Mouse (Mus musculus) spleen, adult 12 weeks (tissue): Measurements from ENCODE around the gene Thap3.
"Not testable (repeated sequence)": the region's sequence is repeated elsewhere in the genome, so short reads cannot be mapped to it uniquely, and the experiment has no call there.

Experiments used
- DNase-seq: peaks from one replicate; pipeline ENCODE4 v3.0.0; 2022; ENCODE audit warnings: low spot score

Gene Thap3

DNA sequence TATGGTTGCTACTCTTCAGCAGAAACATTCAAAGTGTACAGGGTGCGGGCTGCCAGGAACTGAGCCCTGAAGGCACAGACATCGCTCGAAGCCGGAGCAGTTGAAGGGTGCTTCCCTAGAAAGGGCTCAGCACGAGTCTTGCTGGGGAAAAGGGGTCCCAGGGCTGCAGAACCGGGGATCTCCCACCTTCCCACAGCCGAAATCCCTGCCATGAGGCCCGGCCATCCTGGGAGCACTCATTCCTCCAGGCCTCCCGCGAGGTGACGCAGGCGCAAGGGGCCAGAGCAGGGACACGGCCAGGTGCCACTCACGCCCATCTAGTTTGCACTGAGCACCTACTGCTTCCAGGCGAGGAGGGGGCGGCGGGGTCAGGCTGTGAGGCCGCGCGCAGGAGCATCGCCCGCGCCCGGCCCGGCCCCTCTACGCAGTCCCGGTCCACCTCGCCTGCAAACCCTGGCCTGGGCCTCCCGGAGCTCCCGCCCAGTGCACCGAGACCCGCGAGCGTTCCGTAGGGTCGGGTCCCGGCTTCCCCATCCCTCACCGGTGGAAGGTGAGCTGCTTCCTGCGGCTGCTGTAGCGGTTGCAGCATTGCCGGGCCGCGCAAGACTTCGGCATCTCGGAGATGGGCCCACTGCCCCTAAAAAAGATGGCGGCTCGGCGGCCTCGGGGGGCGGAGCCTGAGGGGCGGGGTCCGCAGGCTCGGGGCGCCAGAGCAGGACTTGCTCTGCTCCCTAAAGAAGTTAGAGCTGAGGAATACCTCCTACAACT is at the start of gene Thap3:
Gene Thap3 (minus strand): TSS at position 656 of the 768 bp plus-strand sequence.
- peak; percentile 42 for DNase-seq

DNA sequence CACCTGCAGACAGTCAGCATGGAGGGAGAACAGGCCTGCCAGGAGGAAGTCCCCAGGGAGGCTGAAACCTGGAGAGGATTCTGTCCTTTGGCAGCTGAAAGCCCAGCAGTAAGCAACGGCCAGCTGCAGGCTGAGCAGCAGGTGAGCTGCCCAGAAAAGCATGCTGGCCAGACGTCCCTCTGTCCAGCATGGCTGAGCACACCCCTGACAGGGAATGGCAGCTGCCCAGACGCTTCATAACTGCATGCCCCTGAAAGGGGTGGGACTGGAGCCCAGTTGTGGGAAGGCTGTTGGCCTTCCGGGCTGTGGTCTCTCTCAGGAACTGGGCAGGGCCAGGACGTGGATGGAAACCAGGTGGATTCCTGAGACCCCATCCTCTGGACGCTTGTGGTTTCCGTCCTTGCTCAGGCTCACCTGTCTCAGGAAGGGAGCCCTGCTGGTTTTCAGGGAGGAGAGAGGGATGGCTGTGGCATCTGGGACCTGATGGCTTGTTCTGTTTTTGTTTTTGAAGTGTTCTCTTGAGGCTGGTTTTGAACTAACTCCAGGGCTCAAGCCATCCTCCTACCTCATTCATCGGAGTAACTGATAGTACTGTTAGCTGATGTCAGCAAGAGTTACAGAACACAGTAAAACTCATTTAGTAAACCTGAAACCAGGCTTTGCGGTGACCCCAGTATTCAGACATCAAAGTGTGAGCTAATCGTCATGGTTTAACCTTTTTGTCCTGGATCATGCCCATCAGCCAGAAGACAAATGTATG is 49.6 kb upstream of the Thap3 start, which contains the start of gene Tas1r1:
Gene Tas1r1 (minus strand): TSS at position 344 of the 760 bp plus-strand sequence.
- no peak for DNase-seq

DNA sequence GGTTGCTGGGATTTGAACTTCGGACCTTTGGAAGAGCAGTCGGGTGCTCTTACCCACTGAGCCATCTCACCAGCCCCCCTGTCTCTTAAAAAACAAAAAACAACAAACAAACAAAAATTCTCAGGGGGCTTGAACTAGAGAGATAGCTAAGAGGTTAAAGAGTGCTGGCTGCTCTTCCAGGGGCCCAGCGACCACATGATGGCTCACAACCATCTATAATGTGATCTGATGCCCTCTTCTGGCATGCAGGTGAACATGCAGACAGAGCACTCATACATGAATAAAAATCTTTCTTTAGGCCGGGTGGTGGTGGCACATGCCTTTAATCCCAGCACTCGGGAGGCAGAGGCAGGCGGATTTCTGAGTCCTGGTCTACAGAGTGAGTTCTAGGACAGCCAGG is 47.7 kb upstream of the Thap3 start:
- DNase-seq, result not testable (repeated sequence)

- DNase-seq, result no peak
These were observed 44.1 kb upstream of the Thap3 start for GRCm38 (mm10) chr4:152032922-152033321.

DNA sequence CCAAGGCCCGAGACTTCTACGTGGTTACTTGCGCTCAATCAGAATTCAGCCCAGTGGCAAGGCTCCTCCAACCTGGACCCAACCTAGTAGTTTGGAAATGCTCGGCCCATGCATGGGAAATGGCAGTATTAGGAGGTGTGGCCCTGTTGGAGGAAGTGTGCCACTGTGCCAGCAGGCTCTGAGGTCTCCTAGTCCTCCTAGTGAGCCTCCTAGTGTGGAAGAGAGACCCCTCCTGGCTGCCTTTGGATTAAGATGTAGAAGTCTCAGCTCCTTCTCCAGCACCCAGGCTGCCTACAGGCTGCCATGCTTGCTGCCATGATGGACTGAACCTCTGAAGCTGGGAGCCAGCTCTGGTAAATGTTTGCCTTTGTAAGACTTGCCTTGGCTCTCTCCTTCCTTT is 41.2 kb upstream of the Thap3 start:
- DNase-seq, result no peak

DNA sequence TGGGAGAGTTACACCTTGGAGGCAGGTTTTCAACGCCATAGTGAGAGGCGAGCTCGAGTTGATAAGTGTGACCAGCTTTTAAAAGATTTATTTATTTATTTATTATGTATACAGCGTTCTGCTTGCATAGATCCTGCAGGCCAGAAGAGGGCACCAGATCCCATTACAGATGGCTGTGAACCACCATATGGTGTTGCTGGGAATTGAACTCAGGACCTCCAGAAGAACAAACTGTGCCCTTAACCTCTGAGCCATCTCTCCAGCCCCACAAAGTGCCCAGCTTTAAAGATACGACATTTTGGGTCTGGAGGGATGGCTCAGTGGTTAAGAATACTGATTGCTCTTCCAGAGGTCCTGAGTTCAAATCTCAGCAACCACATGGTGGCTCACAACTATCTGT is 40.3 kb upstream of the Thap3 start:
- no peak for DNase-seq

GRCm38 (mm10) chr4:152028456-152028855 is 39.7 kb upstream of the Thap3 start:
- no peak for DNase-seq

DNA sequence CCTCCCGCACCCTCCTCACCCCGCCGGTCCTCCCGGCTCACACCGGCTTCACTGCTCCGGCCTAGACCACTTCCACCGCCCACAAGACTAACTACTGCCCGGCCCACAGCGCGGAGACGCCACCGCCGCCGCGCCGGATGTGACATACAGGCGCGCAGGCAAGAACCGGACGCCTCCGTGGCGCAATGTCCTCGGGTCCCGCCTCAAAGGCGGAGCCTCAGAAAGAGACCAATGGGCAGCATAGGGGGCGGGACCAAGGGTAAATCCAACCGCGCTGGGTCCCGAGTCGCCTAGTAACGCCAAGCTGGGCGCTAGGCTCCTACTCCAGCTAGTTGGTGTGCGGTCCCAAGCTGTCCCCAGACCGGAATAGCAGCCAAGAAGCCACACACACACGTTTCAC is 38.7 kb upstream of the Thap3 start, which contains the start of gene Zbtb48:
Gene Zbtb48 (minus strand): TSS at position 148 of the 400 bp plus-strand sequence.
- peak; percentile 86 for DNase-seq

GRCm38 (mm10) chr4:152026751-152027508 is 38.1 kb upstream of the Thap3 start:
- DNase-seq, result no peak

DNA sequence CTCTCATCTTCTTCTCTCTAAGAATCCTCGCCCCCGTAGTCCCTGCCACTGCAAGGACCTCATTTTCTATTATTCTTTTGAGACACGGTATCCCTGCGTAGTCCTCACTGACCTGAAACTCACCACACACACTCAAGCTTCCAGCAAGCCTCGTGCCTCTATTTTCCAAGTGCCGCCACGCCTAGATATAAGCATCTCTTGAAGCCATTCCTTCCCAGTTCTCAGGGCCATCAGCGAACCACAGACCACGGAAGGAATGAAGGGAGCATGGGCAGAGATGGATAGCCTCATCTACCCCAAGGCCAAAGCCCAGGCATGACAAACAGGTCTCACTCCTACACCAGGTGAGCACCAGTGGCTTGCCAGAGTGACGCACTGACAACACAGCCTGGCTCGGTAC is 35.7 kb upstream of the Thap3 start:
- DNase-seq, result no peak

GRCm38 (mm10) chr4:152022506-152022905 is 33.7 kb upstream of the Thap3 start:
- DNase-seq, result no peak

- no peak for DNase-seq
These were observed 32.8 kb upstream of the Thap3 start for GRCm38 (mm10) chr4:152021568-152022097.

DNA sequence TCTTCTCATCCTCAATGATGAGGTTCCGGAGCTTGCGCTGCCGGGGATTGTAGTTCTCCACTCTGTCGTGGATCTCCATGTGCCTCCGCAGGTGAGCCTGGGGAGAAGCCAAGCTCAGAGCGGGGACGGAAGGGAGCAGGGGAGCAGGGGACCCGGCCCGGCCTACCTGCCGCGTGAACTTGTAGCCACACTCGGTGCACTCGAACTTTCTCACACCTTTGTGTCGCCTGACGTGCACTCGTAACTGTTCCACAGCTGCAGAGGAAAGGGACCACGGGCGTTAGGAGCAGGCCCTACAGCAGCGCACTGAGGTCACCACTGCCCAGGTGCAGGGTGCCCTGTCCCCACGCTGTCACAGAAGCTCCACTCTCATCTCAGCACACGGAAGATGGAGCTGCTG is 31.2 kb upstream of the Thap3 start:
- no peak for DNase-seq

- DNase-seq, result no peak
These were observed 30.3 kb upstream of the Thap3 start for GRCm38 (mm10) chr4:152019073-152019472.

GRCm38 (mm10) chr4:152013036-152013813 is 24.4 kb upstream of the Thap3 start:
- DNase-seq, result no peak

DNA sequence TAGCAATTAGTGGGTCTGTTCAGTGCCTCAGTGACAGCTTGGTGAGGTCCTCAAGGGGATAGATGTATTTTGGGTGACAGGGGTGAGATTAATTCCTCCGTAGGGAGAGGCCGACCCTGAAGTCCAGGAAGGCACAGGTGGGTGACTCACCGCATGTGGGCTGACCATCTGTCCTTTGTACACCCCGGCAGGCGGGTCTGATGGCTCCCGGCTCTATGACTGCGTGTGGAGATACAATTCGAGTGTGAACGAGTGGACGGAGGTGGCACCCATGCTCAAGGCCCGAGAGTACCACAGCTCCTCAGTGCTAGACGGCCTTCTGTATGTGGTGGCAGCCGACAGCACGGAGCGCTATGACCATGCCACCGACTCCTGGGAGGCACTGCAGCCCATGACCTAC is 23.3 kb upstream of the Thap3 start:
- DNase-seq, result no peak

DNA sequence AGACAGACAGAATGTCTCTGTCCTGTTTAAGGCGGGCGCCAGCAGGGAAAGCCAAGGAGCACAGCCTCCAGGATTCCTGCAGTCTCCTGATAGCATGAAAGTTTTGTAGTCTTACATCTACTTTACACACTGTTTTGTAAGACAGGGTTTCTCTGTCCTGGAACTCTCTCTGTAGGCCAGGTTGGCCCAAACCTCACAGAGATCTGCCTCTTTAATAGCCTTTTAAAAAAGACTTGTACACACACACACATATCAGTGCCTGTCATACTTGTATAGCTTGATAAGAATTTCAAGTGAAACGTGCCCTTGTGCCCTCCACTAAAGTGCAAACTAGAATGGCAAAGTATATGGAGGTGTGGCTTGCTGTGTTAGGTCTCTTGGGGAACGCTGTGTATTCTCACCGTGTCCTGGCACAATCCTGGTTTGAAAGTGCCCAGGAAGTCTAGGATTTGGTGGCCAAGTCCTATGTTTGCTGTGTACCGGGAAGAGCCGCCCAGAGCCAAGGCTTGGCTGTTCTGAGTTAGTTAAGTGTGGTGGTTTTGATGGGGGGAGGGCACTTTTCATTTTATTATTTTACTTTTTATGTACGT is 22.5 kb upstream of the Thap3 start:
- DNase-seq, result no peak

DNA sequence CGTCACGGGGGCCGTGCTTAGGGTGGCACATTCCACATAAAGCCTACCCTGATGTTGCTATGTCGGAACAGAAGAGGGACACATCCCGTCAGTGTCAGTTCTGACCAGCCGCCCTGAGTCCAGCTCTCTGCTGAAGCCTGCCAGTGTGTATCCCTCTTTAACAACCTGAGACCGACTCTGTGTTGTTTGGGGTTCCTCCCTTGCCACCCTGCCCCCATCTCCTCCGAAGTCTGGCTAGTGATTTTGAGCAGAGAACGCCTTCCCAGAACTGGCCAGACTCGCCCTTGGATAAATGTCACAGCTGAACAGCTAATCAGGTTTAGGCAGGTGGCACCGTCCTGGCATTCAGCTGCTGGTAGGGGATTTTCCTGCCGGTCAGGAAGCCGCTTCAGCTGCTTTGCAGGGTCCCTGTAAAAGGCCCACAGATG is 21.9 kb upstream of the Thap3 start:
- no peak for DNase-seq

DNA sequence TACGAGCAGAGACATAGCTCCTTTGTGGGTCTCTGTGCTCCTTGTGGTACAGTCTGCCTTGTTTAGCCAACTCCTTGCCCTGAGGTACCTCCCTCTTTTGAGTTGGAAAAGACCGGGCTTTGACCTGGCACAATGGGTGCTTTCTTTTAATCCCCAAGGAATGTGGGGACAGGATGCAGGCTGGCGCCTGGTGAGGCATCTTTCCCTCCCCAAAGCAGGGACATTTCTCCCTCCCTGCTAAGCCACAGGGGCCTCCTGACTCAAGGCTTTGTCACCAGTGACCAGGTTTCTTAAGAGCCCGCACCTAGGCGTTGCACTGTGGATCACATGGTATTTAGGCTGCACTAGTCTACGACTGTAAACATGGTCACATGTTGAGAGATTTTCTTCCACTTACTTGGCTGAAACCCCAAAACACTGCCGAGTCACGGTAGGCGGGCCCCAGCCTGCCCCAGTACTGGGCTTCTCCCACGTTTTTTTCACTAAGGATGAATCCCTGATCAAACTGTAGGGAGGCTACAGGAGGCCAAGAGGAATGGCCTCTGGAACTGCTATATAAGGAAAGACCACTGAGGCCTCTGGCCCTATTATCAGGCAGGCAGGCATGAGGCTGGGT is 21.4 kb upstream of the Thap3 start:
- DNase-seq, result peak; percentile 35
